Mouse (Mus musculus) lung, adult 2 months (tissue): ENCODE results near the gene Scrt2.

Source experiments
- CTCF ChIP-seq: fragments of 200-500 bp; IDR thresholded peaks from 2 replicates; pipeline ENCODE4 v1.5.1; 2011; ENCODE audit warnings: mild to moderate bottlenecking, low read length, control low read depth; ENCODE audit not compliant: insufficient read depth
- POLR2A ChIP-seq: fragments of 200-500 bp; IDR thresholded peaks from 2 replicates; pipeline ENCODE4 v1.6.1; 2011; ENCODE audit warnings: low read depth, mild to moderate bottlenecking, control low read depth, low read length, borderline replicate concordance; ENCODE audit errors: extremely low read depth

DNA sequence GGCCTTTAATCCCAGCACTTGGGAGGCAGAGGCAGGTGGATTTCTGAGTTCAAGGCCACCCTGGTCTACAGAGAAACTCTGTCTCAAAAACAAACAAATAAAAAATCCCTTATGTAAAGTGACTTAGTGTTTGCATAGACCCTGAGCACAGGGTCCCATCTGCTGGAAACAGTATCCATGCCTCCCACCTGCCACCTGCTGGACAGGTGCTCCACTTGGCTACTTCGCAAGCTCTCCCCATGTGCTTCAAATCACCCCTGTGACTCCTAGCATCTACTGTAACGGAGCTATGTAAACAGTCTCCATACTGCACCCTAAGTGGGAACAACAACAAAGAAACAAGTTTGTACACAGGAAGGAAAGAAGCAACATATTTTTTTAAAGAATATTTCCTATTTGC, 47.3 kb downstream of the Scrt2 start:
- TF ChIP-seq POLR2A = no peak
- TF ChIP-seq CTCF = 0 out of 2 replicates have a peak, but pooled peaks have one; percentile 15
